Mouse (Mus musculus): ENCODE results near the gene Grb7.

Gene Grb7

DNA sequence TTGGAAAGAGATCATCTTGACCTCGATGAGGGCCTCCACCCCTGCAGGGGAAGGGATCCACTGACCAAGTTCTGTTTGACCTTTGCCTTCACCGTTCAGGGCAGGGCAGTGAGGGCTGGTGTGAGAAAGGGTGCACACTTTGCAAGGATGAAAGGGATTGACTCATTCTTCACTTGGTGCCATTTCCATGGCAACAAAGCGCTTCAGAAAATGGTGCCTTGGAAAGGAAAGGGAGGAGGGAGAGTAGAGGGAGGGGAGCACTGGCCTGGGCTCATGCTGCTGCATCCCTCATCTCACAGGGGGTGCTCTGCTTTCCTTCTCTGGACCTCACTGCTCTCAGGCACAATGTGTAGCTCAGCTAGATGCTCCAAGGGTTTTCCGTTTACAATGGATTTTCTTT, 26.5 kb downstream of the Grb7 start:
- no peak for DNase-seq

DNA sequence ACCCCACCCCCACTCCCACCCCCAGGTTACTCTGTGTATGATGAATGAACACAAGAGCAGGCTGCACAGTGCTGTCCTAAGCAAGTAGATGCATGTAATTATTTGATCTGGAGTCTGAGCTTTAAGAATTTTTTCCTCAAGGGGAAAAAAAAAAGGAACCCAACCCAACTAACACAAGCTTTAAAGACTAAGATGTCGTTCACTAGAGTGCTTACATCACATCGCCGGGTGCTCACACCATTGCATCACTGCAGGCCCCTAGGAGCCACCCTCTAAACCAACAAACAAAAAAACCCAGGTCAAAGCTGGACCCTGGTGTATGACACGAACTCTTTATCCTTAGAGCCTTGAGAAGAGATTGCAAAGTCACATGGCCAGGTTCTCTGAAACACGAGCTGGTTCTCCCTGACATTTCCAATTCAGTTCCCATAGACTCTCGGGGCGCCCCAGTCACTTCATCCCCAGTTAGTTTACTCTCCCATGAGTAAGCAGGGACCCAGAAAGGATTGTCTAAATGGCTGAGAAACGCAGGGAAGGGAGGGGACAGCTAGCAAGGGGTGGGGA, 27.8 kb downstream of the Grb7 start:
- no peak for DNase-seq

DNA sequence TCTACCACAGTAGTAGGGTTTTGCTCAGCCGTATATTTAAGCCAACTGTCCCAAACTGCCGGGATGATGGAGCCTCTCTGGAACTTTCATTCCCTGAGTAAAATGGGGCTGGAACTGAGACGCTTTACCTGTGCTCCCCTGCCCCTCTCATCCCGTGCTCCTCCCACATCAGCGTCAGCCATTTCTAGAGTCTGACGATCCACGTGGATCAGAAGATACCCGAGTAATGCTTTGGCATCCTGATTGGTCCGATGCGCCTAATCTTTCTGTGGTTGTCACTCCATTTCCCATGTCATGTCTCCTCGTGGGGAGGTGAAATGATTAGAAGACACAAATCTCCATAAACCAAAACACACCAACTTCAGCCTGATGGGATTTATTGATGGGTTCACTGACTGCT, 28.8 kb downstream of the Grb7 start:
- DNase-seq: no peak

DNA sequence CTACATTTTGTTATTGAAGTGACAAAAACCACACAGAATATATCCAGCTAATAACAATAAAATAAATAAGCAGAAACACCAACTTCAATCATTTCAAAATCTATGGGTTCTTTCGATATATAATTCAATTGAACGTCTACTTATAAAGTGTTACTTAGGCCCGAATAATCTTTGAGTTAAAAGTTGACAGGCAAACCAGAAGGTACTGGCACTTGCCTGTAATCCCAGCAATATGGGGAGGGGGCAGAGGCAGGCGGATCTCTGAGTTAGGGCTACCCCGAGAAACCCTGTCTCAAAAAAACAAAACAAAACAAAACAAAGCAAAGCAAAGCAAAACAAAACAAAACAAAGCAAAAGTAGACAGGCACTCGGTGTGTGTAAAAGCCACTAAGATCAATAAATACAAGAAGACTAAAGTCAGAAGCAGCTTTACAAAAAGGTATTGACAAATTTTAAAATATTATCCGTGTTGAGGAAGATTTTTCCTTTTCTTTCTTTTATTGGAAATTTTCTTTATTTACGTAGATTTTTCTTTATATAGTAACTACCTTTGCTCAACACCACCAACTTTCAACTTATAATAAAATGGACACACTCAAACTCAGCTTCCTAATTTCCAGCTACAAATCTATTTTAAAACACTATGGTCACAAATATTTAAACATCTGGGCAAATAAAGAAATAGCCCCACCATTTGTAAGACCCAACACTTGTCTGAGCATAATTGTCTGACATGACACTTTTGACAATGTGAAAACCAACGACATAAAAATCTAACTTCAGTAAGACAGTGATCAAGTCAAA, 29.6 kb downstream of the Grb7 start:
- no peak for DNase-seq

DNA sequence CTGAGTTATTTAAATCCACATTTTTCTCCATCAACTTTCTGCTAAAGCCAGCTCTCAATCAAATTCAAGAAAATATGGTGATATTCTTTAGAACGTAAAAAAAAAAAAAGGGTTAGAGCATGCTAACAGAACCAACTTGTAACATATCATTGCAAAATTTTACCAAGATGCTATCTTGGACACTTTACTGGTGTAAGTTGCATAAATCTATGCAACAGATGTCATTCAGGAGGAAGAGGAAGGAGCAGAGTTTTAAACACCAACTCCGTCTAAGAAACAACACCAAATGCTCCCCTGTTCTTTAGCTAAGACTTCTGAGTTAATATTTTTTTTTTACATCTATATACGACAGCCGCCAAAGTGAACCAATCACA, 30.2 kb downstream of the Grb7 start:
- DNase-seq: no peak

DNA sequence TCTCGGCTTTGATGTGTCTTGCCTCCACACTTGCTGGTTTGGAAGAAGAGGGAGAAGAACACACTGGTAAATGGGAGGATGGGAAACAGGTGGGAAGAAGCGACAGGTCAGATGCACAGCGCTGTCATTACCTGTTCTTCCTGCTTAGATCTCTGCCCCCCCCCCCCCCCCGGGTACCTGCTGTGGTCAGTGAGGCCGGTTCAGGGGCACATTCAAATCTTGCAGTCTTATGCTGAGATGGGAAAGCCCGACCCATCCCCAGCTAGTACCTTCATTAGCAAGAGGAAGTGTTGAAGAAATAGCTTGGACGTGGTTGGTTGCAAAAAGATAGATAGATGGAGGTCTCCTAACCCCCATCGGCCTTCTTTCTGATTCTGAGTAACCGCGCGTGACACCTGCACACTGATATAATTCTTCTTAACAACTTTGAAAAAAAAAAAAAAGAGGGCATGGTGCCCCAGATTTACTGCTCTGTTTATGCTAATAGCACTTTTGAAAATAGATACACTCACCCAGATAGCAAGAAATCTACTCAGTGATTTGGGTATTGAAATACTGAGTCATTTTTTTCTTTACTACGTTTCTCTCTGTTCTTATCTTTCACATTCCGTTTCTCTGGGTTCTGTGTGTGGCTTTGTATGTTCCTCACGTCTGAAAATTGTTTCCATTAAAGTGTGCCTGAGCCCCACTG, 31.0 kb downstream of the Grb7 start:
- no peak for DNase-seq

DNA sequence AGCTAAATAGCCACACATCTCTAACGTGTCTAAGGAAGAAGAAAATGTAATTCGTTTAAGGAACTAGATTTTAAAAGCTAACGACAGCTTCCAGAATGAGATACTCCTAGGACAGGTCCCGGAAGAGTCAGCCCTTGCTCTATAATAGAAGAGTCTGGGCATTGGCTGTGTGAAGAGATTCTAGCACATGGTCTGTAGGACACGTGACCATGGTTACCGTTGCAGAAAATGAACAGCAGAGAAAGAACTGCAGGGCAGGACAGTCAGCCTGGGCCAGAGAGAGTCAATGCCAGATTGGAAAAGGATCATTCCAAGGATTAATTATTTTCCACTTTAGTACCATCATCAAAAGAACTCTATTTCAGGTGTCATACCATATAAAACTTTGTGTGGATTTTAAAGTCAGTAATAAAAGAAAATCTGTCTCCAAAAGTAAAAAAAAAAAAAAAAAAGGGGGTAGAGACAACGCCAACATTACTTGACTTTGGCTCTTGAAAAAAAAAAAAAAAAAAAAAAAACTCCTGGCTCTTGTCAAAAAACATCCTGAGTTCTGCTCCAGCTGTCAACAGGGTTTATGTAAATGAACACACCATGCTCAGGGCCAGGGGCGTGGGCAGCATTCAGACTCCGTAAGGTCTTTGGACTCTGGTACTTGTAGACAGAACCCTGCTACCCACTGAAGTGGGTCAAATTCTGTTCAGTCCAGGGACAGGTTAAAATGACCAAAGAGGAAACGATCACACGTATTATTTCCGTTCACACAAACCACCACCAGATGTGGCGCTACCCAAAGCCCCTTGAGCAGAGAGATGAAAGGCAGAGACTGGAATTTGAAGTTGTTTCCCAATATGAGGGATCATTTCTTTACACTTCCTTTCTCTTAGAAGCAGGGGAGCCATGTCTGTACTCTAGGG, 33.1 kb downstream of the Grb7 start:
- DNase-seq: peak; percentile 28 to 44

DNA sequence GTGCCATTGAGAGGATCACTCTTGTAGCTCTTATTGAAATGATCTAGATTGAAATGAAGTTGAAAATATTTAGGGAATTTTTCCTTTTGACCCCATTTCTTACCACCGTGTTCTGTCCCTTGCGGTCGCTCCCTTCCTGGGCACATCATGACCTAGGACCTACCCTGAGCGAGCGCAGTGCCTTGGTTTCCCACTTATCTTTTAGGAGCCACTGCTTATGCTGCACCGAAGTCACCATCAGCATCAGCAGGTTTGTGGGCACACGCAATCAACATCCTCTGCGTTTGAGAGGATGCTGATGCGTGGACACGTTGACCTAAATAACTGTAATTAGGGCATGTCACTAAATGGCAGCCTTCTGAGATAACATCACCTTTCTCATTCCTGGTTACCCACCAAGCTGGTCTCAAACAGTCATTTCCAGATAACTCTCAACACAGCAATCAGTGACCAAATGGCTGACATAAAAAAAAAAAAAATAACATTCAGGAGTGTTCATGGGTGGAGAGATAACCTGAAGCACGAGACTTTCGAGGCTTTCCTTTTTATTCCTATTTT, 33.8 kb downstream of the Grb7 start:
- DNase-seq: no peak

DNA sequence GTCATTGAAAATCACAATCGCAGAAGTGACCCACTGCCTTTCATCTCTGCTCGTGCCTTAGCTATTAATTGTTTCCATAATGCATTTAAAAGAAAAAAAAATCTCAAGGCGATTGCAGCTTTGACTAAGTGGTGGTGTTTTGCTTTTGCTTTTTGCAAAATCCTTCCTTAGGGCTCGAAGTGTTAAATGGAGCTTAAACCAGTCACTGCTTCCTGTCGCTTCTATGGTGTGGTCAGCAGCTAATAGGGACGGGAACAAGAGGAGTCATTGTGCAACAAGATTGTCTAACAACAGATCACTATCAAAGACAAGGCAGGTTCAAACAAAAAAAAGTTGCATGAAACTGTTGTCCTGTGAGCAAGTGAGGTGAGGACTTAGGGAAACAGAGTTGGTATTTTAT, 35.0 kb downstream of the Grb7 start:
- no peak for DNase-seq

DNA sequence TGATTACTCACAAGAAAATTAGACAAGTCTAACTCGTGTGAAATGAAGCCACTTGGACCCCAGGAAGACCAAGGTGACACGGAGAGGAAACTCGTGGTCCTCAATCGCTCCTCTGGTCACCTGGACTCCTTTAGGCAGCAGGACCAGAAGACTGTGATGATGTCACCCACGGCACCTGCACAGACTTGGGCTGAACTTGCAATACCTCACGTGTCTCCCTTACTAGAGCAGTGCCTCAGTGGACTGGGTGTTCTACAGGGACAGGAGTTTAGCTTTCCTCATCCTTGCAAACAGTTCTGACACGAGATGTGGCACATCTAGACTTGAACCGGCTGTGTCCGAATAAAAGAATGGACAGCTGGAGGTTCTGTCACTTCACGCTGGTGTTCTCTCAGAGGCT, 35.9 kb downstream of the Grb7 start:
- DNase-seq: no peak

DNA sequence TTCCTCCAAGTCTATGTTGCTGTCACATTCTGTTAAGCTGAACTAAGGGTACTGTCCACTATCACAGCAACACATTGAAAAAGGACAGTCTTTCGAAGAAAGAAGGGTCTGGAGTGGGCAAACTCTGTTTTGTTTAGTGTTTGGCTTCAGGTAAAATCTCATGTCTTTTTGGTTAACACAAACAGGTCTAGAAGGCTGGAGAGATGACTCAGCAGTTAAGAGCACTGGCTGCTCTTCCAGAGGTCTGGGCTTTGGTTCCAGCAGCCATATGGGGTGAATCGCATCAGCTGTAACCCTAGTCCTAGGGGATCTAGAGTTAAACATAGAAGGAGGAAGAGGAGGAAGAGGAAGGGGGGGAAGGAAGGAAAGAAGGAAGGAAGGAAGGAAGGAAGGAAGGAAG, 39.6 kb downstream of the Grb7 start:
- DNase-seq: no peak

DNA sequence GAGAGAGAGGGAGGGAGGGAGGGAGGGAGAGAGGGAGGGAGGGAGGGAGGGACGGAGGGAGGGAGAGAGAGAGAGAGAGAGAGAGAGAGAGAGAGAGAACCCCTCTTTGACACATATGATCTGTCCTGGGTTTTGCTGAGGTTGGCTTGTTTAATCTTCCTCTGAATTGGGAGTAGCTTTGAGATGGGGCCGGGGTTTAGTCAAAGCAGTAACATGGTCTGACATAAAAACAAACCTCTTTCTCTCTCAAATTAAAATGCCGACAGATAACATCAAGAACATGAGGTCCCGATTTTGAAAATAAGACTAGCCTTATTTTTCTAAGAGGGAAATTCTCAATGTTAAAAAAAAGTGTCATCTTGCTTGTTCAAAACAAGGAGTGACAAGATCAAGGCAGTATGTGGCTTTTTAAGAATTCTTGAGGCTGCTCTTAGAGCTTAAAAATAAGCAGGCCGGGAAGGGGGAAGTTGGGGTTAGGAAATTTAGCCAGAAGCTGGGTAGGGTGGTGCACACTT, 41.4 kb downstream of the Grb7 start:
- DNase-seq: no peak

DNA sequence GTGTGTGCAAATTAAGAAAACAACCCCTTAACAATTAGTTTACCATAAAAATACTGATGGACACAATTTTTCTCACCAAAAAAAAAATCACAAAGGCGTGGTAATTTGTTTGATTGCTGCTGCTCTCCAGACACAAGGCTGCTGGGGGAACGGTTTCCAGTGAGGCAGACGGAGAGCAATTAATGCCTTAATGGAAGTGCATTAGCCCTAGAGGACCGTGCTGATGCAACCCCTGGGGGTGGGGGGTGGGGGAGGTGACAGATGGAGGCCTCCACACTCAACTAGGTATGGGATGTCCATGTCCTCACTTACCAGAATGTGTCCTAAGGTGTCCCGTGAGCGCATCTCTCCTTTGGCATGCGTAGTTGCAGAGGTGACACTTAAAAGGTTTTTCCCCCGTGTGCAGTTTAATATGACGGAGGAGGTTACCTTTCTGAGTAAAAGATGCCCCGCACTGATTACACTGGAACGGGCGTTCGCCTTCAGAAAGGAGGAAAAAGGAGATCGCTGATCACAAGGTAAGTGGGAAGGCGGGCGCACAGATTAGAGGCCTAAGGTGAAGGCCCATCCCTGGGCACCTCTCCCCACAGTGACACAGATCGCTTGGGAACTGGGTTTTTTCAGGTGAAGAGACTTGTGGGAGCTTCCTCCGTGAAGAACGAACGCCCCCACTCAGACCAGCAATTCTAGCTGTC, 42.5 kb downstream of the Grb7 start:
- no peak for DNase-seq

DNA sequence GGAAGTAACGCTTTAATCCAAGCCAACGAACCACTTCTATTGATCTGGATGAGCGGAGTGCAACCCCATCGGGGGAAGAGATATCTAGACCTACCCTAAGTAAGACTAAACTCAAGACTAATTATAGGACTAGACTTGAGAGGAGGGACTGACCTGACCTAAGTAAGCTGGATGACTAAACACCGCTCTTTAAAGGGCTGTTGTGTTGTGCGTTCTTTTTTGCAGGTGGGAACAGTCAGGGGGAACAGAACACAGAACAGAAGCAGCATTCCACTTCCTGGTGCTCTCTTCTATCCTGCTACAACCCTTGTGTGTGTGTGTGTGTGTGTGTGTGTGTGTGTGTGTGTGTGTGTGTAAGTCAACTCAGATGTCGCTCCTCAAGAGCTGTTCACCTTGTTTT, 45.4 kb downstream of the Grb7 start:
- no peak for DNase-seq

DNA sequence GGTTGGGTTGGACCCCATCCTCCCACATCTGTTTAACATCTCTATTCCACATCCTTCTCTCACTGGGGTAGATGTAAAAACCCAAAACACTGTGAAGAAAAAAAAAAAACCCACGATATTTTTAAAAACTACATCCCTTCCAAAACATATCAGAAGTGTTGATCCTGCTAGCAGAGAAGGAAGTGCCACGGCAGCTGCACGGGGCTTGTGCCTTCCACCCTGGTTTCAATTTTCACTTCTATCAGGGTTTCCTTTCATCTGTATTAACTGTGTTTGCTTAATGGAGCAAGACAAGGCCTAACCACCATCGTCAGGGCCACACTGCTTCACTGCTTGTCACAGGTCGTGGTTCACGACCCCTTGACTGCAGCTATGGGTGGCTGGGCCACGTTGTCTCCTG, 46.8 kb downstream of the Grb7 start:
- no peak for DNase-seq

DNA sequence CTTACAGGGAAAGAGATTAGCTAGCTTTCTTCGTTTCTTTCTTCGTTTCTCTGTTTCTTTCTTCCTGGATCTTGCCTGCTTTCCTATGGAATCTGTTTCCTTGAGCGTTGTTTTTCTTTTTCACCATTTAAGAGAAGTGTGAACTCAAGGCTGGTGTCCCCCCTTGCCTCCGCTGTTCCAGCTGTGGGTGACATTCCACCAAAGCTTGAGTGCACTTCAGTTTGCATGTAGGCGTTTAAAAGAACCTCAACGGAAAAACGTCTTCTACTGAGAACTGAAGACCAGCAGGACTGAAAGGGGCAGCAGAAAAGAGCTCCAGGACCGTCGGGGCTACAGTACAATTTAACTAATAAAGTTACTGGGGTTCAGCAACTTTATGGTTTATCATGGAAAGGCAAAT, 47.2 kb downstream of the Grb7 start:
- no peak for DNase-seq

DNA sequence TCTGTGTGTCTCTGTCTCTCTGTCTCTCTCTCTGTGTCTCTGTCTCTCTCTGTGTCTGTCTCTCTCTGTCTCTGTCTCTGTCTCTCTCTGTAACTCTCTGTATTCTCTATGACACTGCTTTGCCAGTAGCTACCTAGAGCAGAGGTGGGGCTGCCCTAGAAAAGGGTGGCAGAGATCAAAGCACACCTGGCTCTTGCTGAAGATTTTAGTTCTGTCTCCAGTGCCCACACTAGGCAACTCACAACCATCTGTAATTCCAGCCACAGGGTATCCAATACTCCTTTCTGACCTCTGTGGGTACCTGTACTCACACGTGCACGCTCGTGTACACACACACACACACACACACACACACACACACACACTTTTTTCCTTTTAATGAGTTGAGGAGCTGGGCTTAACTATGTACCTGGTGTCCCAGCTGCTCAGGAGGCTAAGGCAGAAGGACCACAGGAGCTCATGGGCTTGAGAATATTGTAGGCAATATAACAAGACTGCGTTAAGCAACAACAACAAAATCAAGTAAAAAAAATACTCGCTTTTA, 49.1 kb downstream of the Grb7 start:
- no peak for DNase-seq

DNA sequence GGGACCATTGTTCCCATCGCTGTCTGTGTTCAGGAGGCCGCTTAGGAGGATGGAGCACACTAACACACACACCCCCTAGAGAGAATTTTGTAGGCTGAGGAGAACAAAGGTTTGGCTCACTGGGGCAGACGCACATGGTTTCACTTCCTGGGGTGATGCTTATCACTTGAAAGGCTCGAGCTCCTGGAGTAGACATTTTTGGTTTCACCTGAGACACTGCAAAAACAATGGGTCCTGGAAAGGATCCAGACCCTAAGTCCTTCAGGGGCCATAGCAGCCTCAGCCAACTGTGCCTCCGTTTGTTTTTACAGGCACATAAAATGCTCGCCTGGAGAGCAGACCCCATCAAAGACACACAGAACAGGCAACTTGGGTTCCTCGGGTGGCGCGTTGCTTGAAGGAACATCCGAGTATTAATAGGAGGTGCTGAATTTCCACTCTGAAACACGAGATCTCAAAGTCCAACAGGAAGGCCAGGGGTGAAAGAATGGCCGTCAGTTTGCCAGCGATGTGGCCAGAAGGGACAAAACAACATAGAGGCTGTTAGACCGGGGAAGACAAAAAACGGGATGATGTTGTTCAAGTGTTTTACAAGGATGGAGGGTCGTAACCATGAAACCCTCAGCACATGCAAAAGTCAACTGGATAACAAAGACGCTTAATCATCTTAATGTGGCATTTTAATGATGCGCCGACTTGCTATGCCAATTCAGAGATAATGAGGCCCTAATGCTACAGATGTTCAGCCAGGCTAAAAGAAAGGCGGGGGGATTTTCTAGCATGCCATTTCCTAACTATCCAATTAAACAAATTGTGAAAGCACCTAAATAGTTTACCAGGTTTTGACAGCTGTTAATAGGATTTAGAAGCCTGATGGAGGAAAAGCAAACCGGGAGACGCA, 51.4 kb downstream of the Grb7 start:
- DNase-seq: peak; percentile 3 to 29

DNA sequence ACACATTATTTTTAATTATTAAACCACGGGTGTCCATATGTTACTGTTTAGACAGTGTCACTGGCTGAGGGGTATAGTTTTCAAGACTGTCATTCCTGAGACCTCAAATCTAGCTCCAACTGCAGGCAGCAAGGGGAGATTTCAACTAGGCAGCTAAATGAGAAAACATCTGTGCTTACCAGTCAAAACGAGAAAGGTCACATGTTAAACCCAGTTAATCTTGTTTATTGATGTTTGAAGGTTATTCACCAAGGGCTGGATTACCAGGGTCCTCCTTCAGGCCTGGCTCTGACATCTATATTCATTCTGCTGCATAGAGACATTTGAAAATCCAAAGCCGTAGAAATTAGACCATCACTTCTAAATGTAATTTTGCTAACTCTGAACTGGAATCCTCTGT, 58.7 kb downstream of the Grb7 start:
- DNase-seq: no peak

Measured in kidney, postnatal 36 days (tissue).